Mouse (Mus musculus) stomach, postnatal 0 days (tissue): ENCODE measurements at regions not wholly inside any gene's neighbourhood (a gene's known extent, or its start where the extent isn't known, plus 50 kb on each side); places are given as distances from the start of the nearest gene placed in this dataset.

Experiments used
- CTCF ChIP-seq: IDR thresholded peaks from 2 replicates; pipeline ENCODE4 v1.5.1; 2016; ENCODE audit warnings: antibody characterized with exemption, low read depth, mild to moderate bottlenecking, moderate library complexity
- EP300 ChIP-seq: optimal IDR thresholded peaks from 2 replicates; pipeline ENCODE3; 2016; ENCODE audit warnings: antibody characterized with exemption

DNA sequence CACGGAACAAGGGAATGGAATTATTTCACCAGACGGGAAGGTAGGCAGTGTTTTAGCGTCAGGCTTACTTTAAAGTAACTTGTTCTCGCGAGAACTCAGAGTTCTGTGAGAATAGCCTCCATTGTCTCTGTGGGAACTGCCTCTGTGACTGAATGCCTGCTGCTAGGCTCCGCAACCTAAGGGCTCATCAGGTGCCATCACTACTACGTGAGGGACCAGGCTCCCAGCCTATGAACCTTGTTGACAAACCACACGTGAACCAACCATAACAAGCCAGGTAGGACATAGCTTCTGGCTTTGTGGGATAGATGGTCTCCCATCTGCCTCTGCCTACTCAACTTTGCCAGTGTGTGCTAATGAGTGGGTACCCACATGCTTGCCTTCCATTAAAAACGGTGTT, 77.5 kb upstream of the Btg3 start:
- TF ChIP-seq CTCF (no peak), EP300 (no peak)
